Mouse (Mus musculus) liver, embryonic 14.5 days (tissue): ENCODE results near the gene Tox2. TPM values are rescaled to one million over a fixed set of nuclear protein-coding genes. Genes with fewer than 3 reads are reported as not detected.
A peak's percentile ranks its signal among the peaks of the same experiment; 100 is the strongest.

Source experiments
- ATAC-seq: fragments of 200-750 bp; cut with Nextera tagmentation; 2 replicates; pipeline ENCODE4 v1.8.0; 2017; ENCODE audit warnings: moderate number of reproducible peaks, mild to moderate bottlenecking, moderate library complexity; ENCODE audit not compliant: insufficient read depth
- DNase-seq, 3 experiments: peaks; one replicate each; pipeline ENCODE4 v3.0.0-alpha.2; 2012 to 2013; ENCODE audit warnings: low read depth in 3 of 3, low spot score in 3 of 3
- H3K27ac ChIP-seq: fragments of 300-500 bp; sonication (generic); 2 replicates; pipeline ENCODE4 v1.5.1; 2014; ENCODE audit warnings: moderate library complexity, mild to moderate bottlenecking, control low read depth, inconsistent platforms
- H3K27me3 ChIP-seq: fragments of 300-500 bp; sonication (generic); 2 replicates; pipeline ENCODE4 v1.6.1; 2014; ENCODE audit warnings: mild to moderate bottlenecking, low read length, moderate library complexity; ENCODE audit not compliant: control insufficient read depth, insufficient read depth
- H3K36me3 ChIP-seq: fragments of 300-500 bp; sonication (generic); replicated peaks from 2 replicates; pipeline ENCODE4 v1.6.1; 2014; ENCODE audit warnings: low read depth; ENCODE audit not compliant: control insufficient read depth, insufficient read depth
- H3K4me1 ChIP-seq, 2 experiments: fragments of 200-500 bp in 1 of 2; fragments of 300-500 bp in 1 of 2; sonication (generic) in 1 of 2; replicated peaks; 2 replicates each; pipeline ENCODE4 v1.6.1; 2012 to 2014; ENCODE audit warnings: antibody characterized with exemption in 1 of 2, inconsistent platforms in 1 of 2, low read length in 1 of 2; ENCODE audit not compliant: control insufficient read depth in 2 of 2, insufficient read depth in 2 of 2
- H3K4me2 ChIP-seq: fragments of 300-500 bp; sonication (generic); 2 replicates; pipeline ENCODE4 v1.6.1; 2014; ENCODE audit warnings: low read depth, mild to moderate bottlenecking, control low read depth, moderate library complexity
- H3K4me3 ChIP-seq, 2 experiments: fragments of 200-500 bp in 1 of 2; fragments of 300-500 bp in 1 of 2; sonication (generic) in 1 of 2; 2 replicates each; pipeline ENCODE4 v1.5.1; 2012 to 2014; ENCODE audit warnings: low read depth in 2 of 2, low read length in 2 of 2, mild to moderate bottlenecking in 2 of 2, control low read depth in 1 of 2, inconsistent platforms in 1 of 2, moderate library complexity in 1 of 2; ENCODE audit not compliant: insufficient read depth in 1 of 2
- H3K9ac ChIP-seq: fragments of 300-500 bp; sonication (generic); replicated peaks from 2 replicates; pipeline ENCODE4 v1.6.1; 2014; ENCODE audit warnings: mild to moderate bottlenecking, control low read depth, moderate library complexity
- H3K9me3 ChIP-seq: fragments of 300-500 bp; sonication (generic); 2 replicates; pipeline ENCODE4 v1.6.1; 2016; ENCODE audit warnings: low read length, mixed read lengths; ENCODE audit not compliant: control insufficient read depth
- CTCF ChIP-seq: IDR thresholded peaks from 2 replicates; pipeline ENCODE4 v1.5.1; 2016; ENCODE audit warnings: antibody characterized with exemption, low read depth, control low read depth
- EP300 ChIP-seq: IDR thresholded peaks from 2 replicates; pipeline ENCODE4 v1.6.1; 2016; ENCODE audit warnings: antibody characterized with exemption, low read depth
- WGBS: fragments of 180-500 bp; shearing (Covaris S2); extraction: QIAGEN DNeasy Blood & Tissue Kit; methylation state at CpG from one replicate; pipeline ENCODE4 v1.1.7; 2014; ENCODE audit not compliant: insufficient replicate concordance; 5-methylcytosine and 5-hydroxymethylcytosine counted together
- polyA plus RNA-seq, 2 experiments: library from polyadenylated mRNA; depleted of rRNA in 1 of 2; stranded (reverse) in 1 of 2; unstranded in 1 of 2; fragments of >200 nt; fragmentation: Nextera tagmentation in 1 of 2; extraction: Ambion mirVana in 1 of 2; gene quantifications; 2 replicates each; pipeline versions ENCODE4 v1.2.1 to v1.2.3; 2012 to 2014

The Tox2 gene
- polyA plus RNA-seq (2012; rRNA removed) (0.71 and 1.4 TPM in 2 replicates), polyA plus RNA-seq (2014; fragmentation: Nextera tagmentation; extraction: Ambion mirVana) (0.25 and 0.45 TPM in 2 replicates)

DNA sequence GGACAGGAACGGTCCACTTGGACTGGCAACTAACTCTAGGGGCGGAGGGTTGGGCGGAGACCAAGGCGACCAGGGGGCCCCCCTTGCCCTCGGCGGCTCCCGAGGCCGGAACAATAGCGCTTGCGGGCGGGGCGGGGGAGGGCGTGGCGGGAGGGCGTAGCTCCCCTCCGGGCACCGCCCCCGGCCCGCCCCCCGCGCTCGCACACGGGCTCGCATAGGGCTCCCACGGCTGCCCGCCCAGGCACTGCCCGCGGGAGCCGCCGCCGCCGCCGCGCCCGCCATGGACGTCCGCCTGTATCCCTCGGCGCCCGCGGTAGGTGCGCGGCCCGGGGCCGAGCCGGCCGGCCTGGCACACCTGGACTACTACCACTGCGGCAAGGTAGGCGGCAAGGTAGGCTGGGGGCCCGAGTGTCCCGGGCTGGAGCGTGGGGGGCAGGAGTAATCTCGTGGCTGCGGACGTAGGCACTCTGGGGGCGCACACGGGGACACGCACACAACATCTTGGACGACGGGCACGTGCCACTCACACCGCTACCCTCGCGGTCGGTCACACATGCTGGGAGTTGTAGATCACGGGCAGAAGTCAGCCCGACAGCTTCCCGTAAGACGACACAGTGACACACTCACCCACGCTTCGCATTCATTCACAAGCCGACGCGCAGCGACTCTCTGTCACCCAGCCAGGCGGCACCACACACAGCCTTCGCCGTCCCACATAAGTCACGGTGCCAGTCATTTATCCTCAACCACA lies at the start of gene Tox2:
Gene Tox2, plus strand, starts transcription at position 242 of the 751 bp plus-strand sequence.
- Histone ChIP-seq H3K27me3 (peaks cover 44% of the 10 kb centered on the region), H3K4me1 (0 out of 4 replicates have a peak, but pooled peaks cover 0 to 2% of the 10 kb centered on the region in 2 experiments), H3K36me3 (no peaks in the 10 kb centered on the region), H3K4me2 (peak within 1 kb of the TSS; percentile 63), H3K9ac (no peak within 1 kb of the TSS), H3K9me3 (no peaks in the 10 kb centered on the region), H3K4me3 (peak within 1 kb of the TSS; percentile 16 to 48), H3K27ac (no peak within 1 kb of the TSS)
- under 1% methylated on average over 76 of the region's 79 CpGs for WGBS
- DNase-seq: peak in 2 of 3 experiments; percentile 2 to 4
- TF ChIP-seq CTCF (no peak), EP300 (no peak)
- peak; percentile 83 for ATAC-seq

GRCm38 (mm10) chr2:163154673-163155072 lies 48.3 kb upstream of the Tox2 start:
- WGBS: 61% methylated on average over 8 of the region's 8 CpGs
- DNase-seq: no peak
- no peak for ATAC-seq
- Histone ChIP-seq H3K9ac (no peak overlapping the region), H3K36me3 (no peaks in the 10 kb centered on the region), H3K27me3 (no peaks in the 10 kb centered on the region), H3K4me1 (no peaks in the 10 kb centered on the region), H3K4me2 (no peak overlapping the region), H3K27ac (no peak overlapping the region), H3K9me3 (no peaks in the 10 kb centered on the region), H3K4me3 (no peak overlapping the region)
- TF ChIP-seq CTCF: no peak
- no peak for TF ChIP-seq EP300

- TF ChIP-seq EP300 (no peak), CTCF (no peak)
- H3K4me3 ChIP-seq: no peak overlapping the region
- WGBS: 79% methylated on average over 9 of the region's 9 CpGs
Measured at GRCm38 (mm10) chr2:163158979-163159378, 43.9 kb upstream of the Tox2 start.

GRCm38 (mm10) chr2:163164461-163164990 lies 38.4 kb upstream of the Tox2 start:
- Histone ChIP-seq H3K9ac (no peak overlapping the region), H3K27ac (no peak overlapping the region), H3K36me3 (no peaks in the 10 kb centered on the region), H3K4me2 (no peak overlapping the region), H3K4me1 (no peaks in the 10 kb centered on the region), H3K27me3 (no peaks in the 10 kb centered on the region), H3K4me3 (no peak overlapping the region), H3K9me3 (no peaks in the 10 kb centered on the region)
- ATAC-seq (no peak), DNase-seq (no peak)
- TF ChIP-seq CTCF (no peak), EP300 (no peak)
- WGBS: 61% methylated on average over 10 of the region's 10 CpGs

More at GRCm38 (mm10) chr2:163158979-163159378, 43.9 kb upstream of the Tox2 start:
- Histone ChIP-seq H3K27ac (no peak overlapping the region), H3K27me3 (no peaks in the 10 kb centered on the region), H3K9ac (no peak overlapping the region), H3K4me2 (no peak overlapping the region), H3K36me3 (no peaks in the 10 kb centered on the region), H3K9me3 (no peaks in the 10 kb centered on the region), H3K4me1 (no peaks in the 10 kb centered on the region)
- DNase-seq: no peak
- no peak for ATAC-seq

GRCm38 (mm10) chr2:163166067-163166805 lies 36.7 kb upstream of the Tox2 start:
- no peak overlapping the region for H3K9ac ChIP-seq
- no peaks in the 10 kb centered on the region for H3K36me3 ChIP-seq
- H3K27ac ChIP-seq: no peak overlapping the region
- no peak for TF ChIP-seq EP300
- no peak for TF ChIP-seq CTCF
- H3K9me3 ChIP-seq: no peaks in the 10 kb centered on the region
- H3K4me3 ChIP-seq: no peak overlapping the region
- no peak overlapping the region for H3K4me2 ChIP-seq
- no peak for ATAC-seq
- 50% methylated on average over 13 of the region's 13 CpGs for WGBS
- no peaks in the 10 kb centered on the region for H3K4me1 ChIP-seq
- H3K27me3 ChIP-seq: no peaks in the 10 kb centered on the region
- no peak for DNase-seq
